Mouse (Mus musculus) ES-Bruce4 (cell line): ENCODE results near the gene Nrxn3.

Source experiments
- CTCF ChIP-seq: IDR thresholded peaks from one replicate; pipeline ENCODE4 v1.8.1; 2011; ENCODE audit warnings: low read depth, low read length
- EP300 ChIP-seq: IDR thresholded peaks from 2 replicates; pipeline ENCODE4 v1.6.1; 2011; ENCODE audit warnings: low read depth, low read length; ENCODE audit not compliant: insufficient read depth

DNA sequence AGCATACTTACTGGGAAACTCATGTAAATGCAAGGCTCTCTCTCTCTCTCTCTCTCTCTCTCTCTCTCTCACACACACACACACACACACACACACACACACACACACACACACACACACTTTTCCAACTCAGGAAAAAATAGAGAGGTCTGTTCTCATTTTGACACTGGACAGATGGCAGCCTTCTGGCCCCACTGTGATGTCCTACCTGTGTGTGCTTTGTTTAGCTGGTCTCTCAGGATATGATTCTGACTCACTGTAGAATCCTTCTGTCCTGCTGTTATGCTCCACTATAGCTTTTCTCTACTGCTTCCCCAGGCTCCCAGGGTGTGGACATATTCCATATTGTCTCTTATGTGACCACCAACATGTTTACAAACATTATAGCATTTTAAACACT lies 1363.2 kb downstream of the Nrxn3 start:
- TF ChIP-seq EP300 (no peak), CTCF (no peak)
